Mouse (Mus musculus) midbrain, postnatal 0 days (tissue): ENCODE measurements around the gene Gps2. TPM values are rescaled to one million over a fixed set of nuclear protein-coding genes. Genes with fewer than 3 reads are reported as not detected.

Experiments used
- ATAC-seq: fragments of 200-750 bp; cut with Nextera tagmentation; 2 replicates; pipeline ENCODE4 v1.8.0; 2017; ENCODE audit warnings: moderate number of reproducible peaks, mild to moderate bottlenecking, moderate TSS enrichment, moderate library complexity; ENCODE audit not compliant: low FRiP score
- DNase-seq: peaks from one replicate; pipeline ENCODE4 v3.0.0-alpha.2; 2015; ENCODE audit warnings: low spot score
- H3K27ac ChIP-seq: fragments of 300-500 bp; sonication (generic); 2 replicates; pipeline ENCODE4 v1.5.1; 2014; ENCODE audit warnings: low read depth, mild to moderate bottlenecking, low read length, mixed read lengths
- H3K27me3 ChIP-seq: fragments of 300-500 bp; sonication (generic); 2 replicates; pipeline ENCODE4 v1.6.1; 2014; ENCODE audit warnings: low read length, control low read depth, mixed read lengths; ENCODE audit not compliant: insufficient read depth
- H3K36me3 ChIP-seq: fragments of 300-500 bp; sonication (generic); 2 replicates; pipeline ENCODE4 v1.6.1; 2014; ENCODE audit warnings: low read length, control low read depth, mixed read lengths; ENCODE audit not compliant: insufficient read depth
- H3K4me1 ChIP-seq: fragments of 300-500 bp; sonication (generic); 2 replicates; pipeline ENCODE4 v1.6.1; 2014; ENCODE audit warnings: mild to moderate bottlenecking, control low read depth, antibody characterized with exemption, low read length, mixed read lengths; ENCODE audit not compliant: insufficient read depth
- H3K4me2 ChIP-seq: fragments of 300-500 bp; sonication (generic); 2 replicates; pipeline ENCODE4 v1.6.1; 2014; ENCODE audit warnings: low read depth, mild to moderate bottlenecking, low read length, mixed read lengths; ENCODE audit not compliant: poor library complexity, severe bottlenecking
- H3K4me3 ChIP-seq: fragments of 300-500 bp; sonication (generic); 2 replicates; pipeline ENCODE4 v1.5.1; 2014; ENCODE audit warnings: low read depth, mild to moderate bottlenecking, low read length, moderate library complexity
- H3K9ac ChIP-seq: fragments of 300-500 bp; sonication (generic); replicated peaks from 2 replicates; pipeline ENCODE4 v1.6.1; 2014; ENCODE audit warnings: mild to moderate bottlenecking, low read length, moderate library complexity, mixed read lengths; ENCODE audit not compliant: poor library complexity, severe bottlenecking
- H3K9me3 ChIP-seq: fragments of 300-500 bp; sonication (generic); 2 replicates; pipeline ENCODE4 v1.6.1; 2016; ENCODE audit warnings: low read length, control low read depth
- CTCF ChIP-seq: IDR thresholded peaks from 2 replicates; pipeline ENCODE4 v1.5.1; 2016; ENCODE audit warnings: antibody characterized with exemption, mild to moderate bottlenecking
- WGBS: fragments of 180-500 bp; shearing (Covaris S2); extraction: QIAGEN DNeasy Blood & Tissue Kit; methylation state at CpG from one replicate; pipeline ENCODE4 v1.1.7; 2014; 5-methylcytosine and 5-hydroxymethylcytosine counted together
- polyA plus RNA-seq: library from polyadenylated mRNA; unstranded; fragments of >200 nt; fragmentation: Nextera tagmentation; extraction: Ambion mirVana; gene quantifications from 2 replicates; pipeline ENCODE4 v1.2.1, GENCODE M21; 2015
- total RNA-seq: library from RNA; depleted of rRNA; stranded (reverse); fragments of >200 nt; gene quantifications from 2 replicates; pipeline ENCODE4 v1.2.3, GENCODE M21; 2014; rRNA removed

Gene Gps2
- total RNA-seq (45.8 and 47.6 TPM in 2 replicates), polyA plus RNA-seq (60.3 and 64.3 TPM in 2 replicates)

DNA sequence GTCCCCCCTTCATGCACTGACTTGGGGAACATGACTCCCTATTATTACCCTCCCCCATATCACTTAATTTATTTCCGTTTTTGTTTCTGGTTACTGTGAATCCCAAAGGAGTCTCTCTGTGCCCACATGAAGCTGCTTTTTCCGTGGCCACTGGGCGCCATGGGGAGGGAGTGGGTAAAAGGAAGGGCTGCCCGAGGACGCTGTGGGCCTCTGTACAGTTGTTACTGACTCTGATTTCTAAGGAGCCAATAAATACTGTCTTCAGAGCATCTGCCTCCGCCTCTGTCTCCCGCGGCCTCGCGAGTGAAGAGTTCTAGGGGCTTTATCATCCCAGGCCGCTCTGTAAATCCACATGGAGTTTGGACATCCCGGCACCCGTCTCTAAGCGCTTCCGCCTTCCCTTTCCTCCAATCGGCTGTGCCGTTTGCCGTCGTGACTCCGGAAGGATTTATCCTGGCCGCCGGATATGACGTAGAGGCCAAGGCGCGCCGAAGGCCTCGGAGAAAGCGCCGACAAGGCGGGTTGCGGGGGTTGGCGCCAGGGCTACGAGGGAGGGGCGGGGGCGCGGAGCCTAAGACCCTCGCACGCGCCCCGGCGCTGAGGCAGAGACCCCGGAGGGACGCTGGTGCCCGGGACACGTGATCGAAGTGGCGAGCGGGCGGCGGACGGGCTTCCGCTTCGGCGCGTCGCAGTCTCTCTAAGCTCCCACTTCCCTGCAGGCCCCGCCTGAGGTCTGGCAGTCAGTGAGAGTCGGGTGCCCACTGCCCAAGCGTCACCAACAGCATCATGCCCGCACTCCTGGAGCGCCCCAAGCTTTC lies at the start of gene Gps2:
Gene Gps2 (plus strand): TSS at position 335 of the 818 bp plus-strand sequence.
- peak within 1 kb of the TSS; percentile 79 for H3K4me3 ChIP-seq
- 2% methylated on average over 50 of the region's 61 CpGs for WGBS
- peak within 1 kb of the TSS; percentile 97 for H3K4me2 ChIP-seq
- TF ChIP-seq CTCF, result no peak
- no peaks in the 10 kb centered on the region for H3K27me3 ChIP-seq
- peak within 1 kb of the TSS; percentile 87 for H3K27ac ChIP-seq
- peaks cover 7% of the 10 kb centered on the region; the same call in 1 of the 2 replicates for H3K4me1 ChIP-seq
- DNase-seq (peak; percentile 97), ATAC-seq (peak; percentile 91)
- H3K36me3 ChIP-seq, result peaks cover 73% of the 10 kb centered on the region
- H3K9ac ChIP-seq, result peak within 1 kb of the TSS; percentile 82
- H3K9me3 ChIP-seq, result no peaks in the 10 kb centered on the region

DNA sequence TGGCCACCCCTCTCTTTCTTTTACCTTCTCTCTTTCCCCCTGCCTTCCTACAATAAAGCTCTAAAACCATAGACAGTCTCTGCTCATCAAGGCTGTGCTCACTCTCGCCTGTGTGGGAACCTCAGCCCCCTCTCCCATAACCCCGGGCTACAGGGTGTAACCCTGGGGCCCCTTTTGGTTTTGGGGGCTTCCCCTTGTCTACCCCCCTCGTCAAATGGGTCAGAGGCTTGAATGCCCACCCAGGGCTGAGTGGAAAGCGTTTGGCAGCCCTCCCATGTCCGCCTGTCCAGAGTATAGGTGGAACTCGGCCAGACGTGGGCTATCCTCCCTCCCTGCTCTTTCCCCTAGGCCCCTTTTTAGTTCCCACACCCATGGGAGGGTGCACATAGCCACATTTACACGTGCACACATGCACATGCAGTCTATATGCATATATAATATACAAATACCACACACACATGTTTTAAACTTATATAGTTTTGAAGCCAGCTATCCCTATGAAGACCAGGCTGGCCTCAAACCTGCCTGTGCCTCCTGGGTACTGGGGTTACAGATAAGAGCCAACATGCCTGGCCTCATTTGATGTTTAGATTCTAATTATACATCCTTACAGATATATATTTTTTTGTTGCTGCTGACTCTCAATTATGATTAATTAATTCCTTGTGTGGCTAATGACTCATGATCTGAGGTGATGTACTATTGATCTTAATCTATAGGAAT lies 49.4 kb upstream of the Gps2 start:
- Histone ChIP-seq H3K4me1 (no peaks in the 10 kb centered on the region), H3K9ac (no peak overlapping the region), H3K27ac (no peak overlapping the region), H3K4me3 (no peak overlapping the region), H3K27me3 (no peaks in the 10 kb centered on the region), H3K36me3 (no peaks in the 10 kb centered on the region), H3K9me3 (no peaks in the 10 kb centered on the region), H3K4me2 (no peak overlapping the region)
- DNase-seq, result no peak
- 46% methylated on average over 8 of the region's 8 CpGs for WGBS
- ATAC-seq, result no peak
- no peak for TF ChIP-seq CTCF

DNA sequence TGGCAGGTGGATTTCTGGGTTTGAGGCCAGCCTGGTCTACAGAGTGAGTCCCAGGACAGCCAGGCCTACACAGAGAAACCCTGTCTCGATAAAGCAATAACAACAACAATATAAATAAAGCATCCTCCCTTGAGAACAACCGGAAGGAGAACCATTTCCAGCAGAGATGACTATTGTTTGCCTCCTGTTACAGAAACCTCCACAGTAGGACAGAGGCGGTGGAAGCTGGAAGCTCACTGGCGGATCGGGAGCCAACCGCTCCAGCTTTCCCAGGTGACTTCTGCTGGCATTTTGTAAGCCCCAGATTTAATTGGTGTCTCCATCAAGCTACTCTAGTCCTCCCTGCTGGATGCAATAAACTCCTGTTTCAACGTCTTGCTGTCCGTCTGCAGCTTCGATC lies 48.1 kb upstream of the Gps2 start:
- ATAC-seq (no peak), DNase-seq (no peak)
- H3K27me3 ChIP-seq, result no peaks in the 10 kb centered on the region
- H3K9ac ChIP-seq, result no peak overlapping the region
- H3K9me3 ChIP-seq, result no peaks in the 10 kb centered on the region
- no peak overlapping the region for H3K4me3 ChIP-seq
- H3K4me2 ChIP-seq, result no peak overlapping the region
- H3K4me1 ChIP-seq, result no peaks in the 10 kb centered on the region
- 76% methylated on average over 9 of the region's 9 CpGs for WGBS
- TF ChIP-seq CTCF, result no peak
- no peak overlapping the region for H3K27ac ChIP-seq
- H3K36me3 ChIP-seq, result no peaks in the 10 kb centered on the region

DNA sequence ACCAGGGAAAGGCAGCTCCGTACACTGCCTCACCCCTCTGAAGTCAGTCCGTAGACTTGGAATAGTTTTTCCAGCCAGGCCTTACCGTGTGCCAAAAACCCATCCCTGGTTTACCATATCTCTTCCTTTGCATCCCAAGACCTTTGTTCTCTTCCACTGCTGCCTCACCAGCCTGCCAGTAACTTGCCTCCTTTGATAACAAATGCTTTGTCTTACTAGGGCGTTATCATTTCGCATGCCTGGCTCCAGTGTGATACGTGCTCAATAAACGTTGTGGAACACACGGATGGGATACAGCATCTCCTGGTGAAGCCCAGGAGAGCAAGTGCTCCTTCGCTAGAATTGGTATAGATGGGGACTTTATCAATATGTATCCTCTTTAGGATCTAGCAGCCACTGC lies 46.4 kb upstream of the Gps2 start:
- no peak overlapping the region for H3K9ac ChIP-seq
- no peaks in the 10 kb centered on the region for H3K27me3 ChIP-seq
- WGBS, result 76% methylated on average over 9 of the region's 9 CpGs
- TF ChIP-seq CTCF, result no peak
- no peaks in the 10 kb centered on the region for H3K4me1 ChIP-seq
- no peaks in the 10 kb centered on the region for H3K9me3 ChIP-seq
- H3K36me3 ChIP-seq, result no peaks in the 10 kb centered on the region
- no peak overlapping the region for H3K27ac ChIP-seq
- DNase-seq (no peak), ATAC-seq (no peak)
- no peak overlapping the region for H3K4me3 ChIP-seq
- no peak overlapping the region for H3K4me2 ChIP-seq

DNA sequence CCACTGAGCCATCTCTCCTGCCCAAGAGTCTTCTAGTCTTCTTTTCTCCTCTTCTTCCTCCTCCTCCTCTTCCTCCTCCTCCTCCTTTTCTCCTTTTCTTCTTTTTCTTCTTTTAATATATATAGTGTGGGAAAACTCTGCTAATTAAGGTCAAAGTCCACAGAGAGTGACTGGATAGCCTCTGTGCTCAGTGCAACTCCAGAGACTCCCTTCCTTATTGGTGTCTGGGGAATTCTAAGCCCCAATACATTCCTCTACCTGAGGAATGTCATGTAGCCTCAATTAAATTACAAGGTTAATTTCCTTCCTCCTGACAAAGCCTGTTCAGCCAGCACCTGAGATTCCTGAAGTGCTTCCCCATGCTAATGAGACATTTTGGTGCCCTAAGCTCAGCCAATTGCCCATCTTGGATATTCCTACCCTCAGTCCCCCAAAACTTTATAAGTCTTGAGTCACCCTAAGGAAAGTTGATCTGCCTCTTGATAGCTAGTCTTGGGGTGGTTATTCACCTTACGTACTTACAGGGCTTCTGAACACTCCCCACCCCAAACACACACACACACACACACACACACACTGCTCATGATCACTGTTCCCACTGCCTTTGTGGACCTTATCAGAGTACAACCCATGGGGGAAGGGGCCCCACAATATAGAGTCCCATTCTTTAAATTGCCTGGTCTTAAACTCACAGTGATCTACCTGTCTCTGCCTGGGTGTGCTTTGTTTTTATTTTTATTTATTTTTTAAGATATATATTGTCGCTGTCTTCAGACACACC lies 43.2 kb upstream of the Gps2 start:
- ATAC-seq (no peak), DNase-seq (no peak)
- no peaks in the 10 kb centered on the region for H3K27me3 ChIP-seq
- no peak overlapping the region for H3K9ac ChIP-seq
- no peak overlapping the region for H3K4me2 ChIP-seq
- no peak overlapping the region for H3K4me3 ChIP-seq
- no peak overlapping the region for H3K27ac ChIP-seq
- no peak for TF ChIP-seq CTCF
- H3K36me3 ChIP-seq, result no peaks in the 10 kb centered on the region
- 97% methylated on average over 2 of the region's 2 CpGs for WGBS
- no peaks in the 10 kb centered on the region for H3K4me1 ChIP-seq
- no peaks in the 10 kb centered on the region for H3K9me3 ChIP-seq
